Mouse (Mus musculus): Measurements from ENCODE around the gene Gatad2a. TPM values are rescaled to one million over a fixed set of nuclear protein-coding genes. Genes with fewer than 3 reads are reported as not detected.
A peak's percentile ranks its signal among the peaks of the same experiment; 100 is the strongest.

The Gatad2a gene
- polyA plus RNA-seq, 1 experiment from 2014 or later: 26.6 TPM

GRCm38 (mm10) chr8:69888244-69888866, 107.8 kb downstream of the Gatad2a start:
- H3K27me3 ChIP-seq: peaks cover 81% of the 10 kb centered on the region
- WGBS: 6% methylated on average over 24 of the region's 24 CpGs
- H3K36me3 ChIP-seq: peaks cover 11% of the 10 kb centered on the region
- no peak for ATAC-seq (ENCODE audit: low FRiP score)
- no peaks in the 10 kb centered on the region for H3K9me3 ChIP-seq
- peak overlapping the region; percentile 59 for H3K9ac ChIP-seq
- H3K4me3 ChIP-seq: peak overlapping the region; percentile 27
- H3K27ac ChIP-seq: no peak overlapping the region
- peaks cover 47% of the 10 kb centered on the region for H3K4me1 ChIP-seq (replicated peaks)
- peak overlapping the region; percentile 48 for H3K4me2 ChIP-seq

GRCm38 (mm10) chr8:69887289-69888243, 108.6 kb downstream of the Gatad2a start, which contains the start of gene Cilp2:
TSS of gene Cilp2 (minus strand) at chr8:69887687.
- H3K9ac ChIP-seq: peak within 1 kb of the TSS; percentile 59
- WGBS: under 1% methylated on average over 60 of the region's 60 CpGs
- no peak within 1 kb of the TSS for H3K27ac ChIP-seq
- no peaks in the 10 kb centered on the region for H3K9me3 ChIP-seq
- peaks cover 47% of the 10 kb centered on the region for H3K4me1 ChIP-seq (replicated peaks)
- no peak for ATAC-seq (ENCODE audit: low FRiP score)
- peak within 1 kb of the TSS; percentile 27 for H3K4me3 ChIP-seq
- peak within 1 kb of the TSS; percentile 48 for H3K4me2 ChIP-seq
- peaks cover 4% of the 10 kb centered on the region; the same call in 1 of the 2 replicates for H3K36me3 ChIP-seq
- H3K27me3 ChIP-seq: peaks cover 88% of the 10 kb centered on the region

GRCm38 (mm10) chr8:69884141-69884540, 112.0 kb downstream of the Gatad2a start:
- Histone ChIP-seq H3K4me1 (replicated peaks) (peaks cover 55% of the 10 kb centered on the region), H3K4me3 (no peak overlapping the region), H3K36me3 (no peaks in the 10 kb centered on the region), H3K27me3 (peaks cover 100% of the 10 kb centered on the region), H3K27ac (no peak overlapping the region), H3K4me2 (no peak overlapping the region), H3K9me3 (no peaks in the 10 kb centered on the region), H3K9ac (no peak overlapping the region)
- ATAC-seq (ENCODE audit: low FRiP score): no peak
- WGBS: 51% methylated on average over 13 of the region's 13 CpGs

- 10% methylated on average over 51 of the region's 52 CpGs for WGBS
- Histone ChIP-seq H3K36me3 (no peaks in the 10 kb centered on the region), H3K9me3 (no peaks in the 10 kb centered on the region), H3K27me3 (peaks cover 98% of the 10 kb centered on the region), H3K27ac (no peak overlapping the region), H3K4me3 (peak overlapping the region; percentile 44), H3K4me2 (peak overlapping the region; percentile 54), H3K4me1 (replicated peaks) (peaks cover 47% of the 10 kb centered on the region), H3K9ac (no peak overlapping the region)
- peak; percentile 5; the same call in 1 of the 2 replicates for ATAC-seq (ENCODE audit: low FRiP score)
Measured at GRCm38 (mm10) chr8:69882833-69883600, 113.2 kb downstream of the Gatad2a start.

GRCm38 (mm10) chr8:69882021-69882756, 114.0 kb downstream of the Gatad2a start:
- Histone ChIP-seq H3K27ac (no peak overlapping the region), H3K4me3 (peak overlapping the region; percentile 44), H3K27me3 (peaks cover 97% of the 10 kb centered on the region), H3K4me2 (peak overlapping the region; percentile 54), H3K36me3 (no peaks in the 10 kb centered on the region), H3K9me3 (no peaks in the 10 kb centered on the region), H3K4me1 (replicated peaks) (peaks cover 39% of the 10 kb centered on the region), H3K9ac (peak overlapping the region; percentile 62)
- ATAC-seq (ENCODE audit: low FRiP score): peak; percentile 60
- WGBS: 4% methylated on average over 102 of the region's 103 CpGs

- Histone ChIP-seq H3K27ac (no peak overlapping the region), H3K9ac (peak overlapping the region; percentile 62; the same call in 1 of the 2 replicates), H3K4me1 (replicated peaks) (peaks cover 31% of the 10 kb centered on the region), H3K4me3 (peak overlapping the region; percentile 44), H3K4me2 (peak overlapping the region; percentile 54), H3K36me3 (no peaks in the 10 kb centered on the region), H3K9me3 (no peaks in the 10 kb centered on the region), H3K27me3 (peaks cover 95% of the 10 kb centered on the region)
- peak; percentile 8 for ATAC-seq (ENCODE audit: low FRiP score)
- 22% methylated on average over 79 of the region's 79 CpGs for WGBS
Measured at GRCm38 (mm10) chr8:69881261-69881865, 114.8 kb downstream of the Gatad2a start.

GRCm38 (mm10) chr8:69880841-69881240, 115.3 kb downstream of the Gatad2a start:
- Histone ChIP-seq H3K27me3 (peaks cover 95% of the 10 kb centered on the region), H3K9me3 (no peaks in the 10 kb centered on the region), H3K4me3 (peak overlapping the region; percentile 44), H3K9ac (peak overlapping the region; percentile 62; the same call in 1 of the 2 replicates), H3K27ac (no peak overlapping the region), H3K36me3 (no peaks in the 10 kb centered on the region), H3K4me1 (replicated peaks) (peaks cover 30% of the 10 kb centered on the region), H3K4me2 (peak overlapping the region; percentile 54)
- WGBS: 11% methylated on average over 37 of the region's 37 CpGs
- ATAC-seq (ENCODE audit: low FRiP score): no peak

GRCm38 (mm10) chr8:69879678-69880077, 116.5 kb downstream of the Gatad2a start:
- H3K27ac ChIP-seq: no peak overlapping the region
- peak overlapping the region; percentile 44; the same call in 1 of the 2 replicates for H3K4me3 ChIP-seq
- WGBS: 66% methylated on average over 8 of the region's 8 CpGs
- H3K4me2 ChIP-seq: no peak overlapping the region
- ATAC-seq (ENCODE audit: low FRiP score): no peak
- no peaks in the 10 kb centered on the region for H3K9me3 ChIP-seq
- no peaks in the 10 kb centered on the region for H3K36me3 ChIP-seq
- no peak overlapping the region for H3K9ac ChIP-seq
- H3K4me1 ChIP-seq (replicated peaks): peaks cover 30% of the 10 kb centered on the region
- H3K27me3 ChIP-seq: peaks cover 83% of the 10 kb centered on the region

GRCm38 (mm10) chr8:69877992-69878391, 118.2 kb downstream of the Gatad2a start:
- 72% methylated on average over 3 of the region's 3 CpGs for WGBS
- Histone ChIP-seq H3K27ac (no peak overlapping the region), H3K9ac (no peak overlapping the region), H3K27me3 (peaks cover 66% of the 10 kb centered on the region), H3K36me3 (peaks cover 2% of the 10 kb centered on the region; the same call in 1 of the 2 replicates), H3K4me3 (no peak overlapping the region), H3K4me2 (no peak overlapping the region), H3K4me1 (replicated peaks) (peaks cover 30% of the 10 kb centered on the region), H3K9me3 (no peaks in the 10 kb centered on the region)
- ATAC-seq (ENCODE audit: low FRiP score): no peak

- Histone ChIP-seq H3K4me2 (no peak overlapping the region), H3K9me3 (no peaks in the 10 kb centered on the region), H3K4me3 (no peak overlapping the region), H3K36me3 (peaks cover 8% of the 10 kb centered on the region), H3K27ac (no peak overlapping the region), H3K4me1 (replicated peaks) (peaks cover 24% of the 10 kb centered on the region), H3K9ac (no peak overlapping the region), H3K27me3 (peaks cover 60% of the 10 kb centered on the region)
- ATAC-seq (ENCODE audit: low FRiP score): no peak
- 83% methylated on average over 4 of the region's 4 CpGs for WGBS
Measured at GRCm38 (mm10) chr8:69877396-69877795, 118.8 kb downstream of the Gatad2a start.

- 78% methylated on average over 10 of the region's 10 CpGs for WGBS
- Histone ChIP-seq H3K4me1 (replicated peaks) (peaks cover 19% of the 10 kb centered on the region), H3K27ac (no peak overlapping the region), H3K36me3 (peaks cover 9% of the 10 kb centered on the region), H3K4me3 (no peak overlapping the region), H3K27me3 (peaks cover 56% of the 10 kb centered on the region), H3K9ac (no peak overlapping the region), H3K4me2 (no peak overlapping the region), H3K9me3 (no peaks in the 10 kb centered on the region)
- ATAC-seq (ENCODE audit: low FRiP score): no peak
Measured at GRCm38 (mm10) chr8:69876967-69877366, 119.2 kb downstream of the Gatad2a start.

Measured in hindbrain, embryonic 13.5 days (tissue).